Mouse (Mus musculus): Measurements from ENCODE around the gene Tbcc. TPM values are rescaled to one million over a fixed set of nuclear protein-coding genes. Genes with fewer than 3 reads are reported as not detected.

Gene Tbcc
- total and polyA plus RNA-seq, 2 experiments from 2014 or later = 43.1 to 51.2 TPM

- no peaks in the 10 kb centered on the region for H3K9me3 ChIP-seq (ENCODE audit: low read length)
- no peaks in the 10 kb centered on the region for H3K36me3 ChIP-seq (ENCODE audit: insufficient read depth, low read length)
- H3K4me3 ChIP-seq (ENCODE audit: low read depth, low read length) = no peak overlapping the region
- no peak overlapping the region for H3K9ac ChIP-seq (replicated peaks; ENCODE audit: low read length, poor library complexity, severe bottlenecking)
- H3K27ac ChIP-seq (ENCODE audit: low read depth, low read length) = no peak overlapping the region
- no peak overlapping the region for H3K4me2 ChIP-seq (ENCODE audit: low read depth, low read length, poor library complexity, severe bottlenecking)
- no peaks in the 10 kb centered on the region for H3K4me1 ChIP-seq (ENCODE audit: insufficient read depth, low read length)
- TF ChIP-seq CTCF (IDR thresholded peaks at IDR 0.05) = no peak
- ATAC-seq (ENCODE audit: low FRiP score) (no peak), DNase-seq (ENCODE audit: low spot score) (no peak)
- no peaks in the 10 kb centered on the region for H3K27me3 ChIP-seq (ENCODE audit: insufficient read depth, low read length)
- WGBS = 44% methylated on average over 2 of the region's 2 CpGs
These were observed 10.5 kb downstream of the Tbcc start for GRCm38 (mm10) chr17:46900941-46901340.

DNA sequence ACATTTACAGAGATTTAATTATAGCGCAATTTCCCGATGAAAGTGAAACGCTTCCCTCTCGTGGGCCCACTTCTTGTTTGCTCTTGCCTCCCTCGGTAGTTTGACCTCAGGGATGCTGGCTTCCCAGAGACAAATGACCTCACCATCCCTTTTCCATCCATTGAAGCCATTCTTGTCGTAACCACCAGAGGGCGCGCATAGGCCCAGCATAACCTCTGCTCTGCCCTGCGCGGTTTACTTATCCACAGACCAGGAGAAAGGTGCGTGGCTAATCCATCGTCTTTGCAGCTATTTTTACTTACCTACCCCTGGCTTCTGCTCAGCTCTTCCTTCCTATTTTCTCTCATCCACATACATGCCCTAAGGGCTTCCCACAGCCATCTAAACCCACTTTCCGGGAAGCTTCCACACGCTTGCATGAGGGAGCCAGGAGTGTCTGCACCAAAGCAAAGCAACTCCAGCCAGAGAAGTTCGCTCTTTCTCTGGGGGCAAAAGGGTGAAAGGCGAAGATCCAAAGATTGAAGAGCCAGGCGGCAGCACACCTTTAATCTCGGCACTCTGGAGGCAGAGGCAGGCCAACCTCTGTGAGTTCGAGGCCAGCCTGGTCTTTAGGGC lies 13.5 kb downstream of the Tbcc start:
- ATAC-seq (ENCODE audit: low FRiP score) (peak; percentile 71; the same call in 1 of the 2 replicates), DNase-seq (ENCODE audit: low spot score) (peak; percentile 78)

DNA sequence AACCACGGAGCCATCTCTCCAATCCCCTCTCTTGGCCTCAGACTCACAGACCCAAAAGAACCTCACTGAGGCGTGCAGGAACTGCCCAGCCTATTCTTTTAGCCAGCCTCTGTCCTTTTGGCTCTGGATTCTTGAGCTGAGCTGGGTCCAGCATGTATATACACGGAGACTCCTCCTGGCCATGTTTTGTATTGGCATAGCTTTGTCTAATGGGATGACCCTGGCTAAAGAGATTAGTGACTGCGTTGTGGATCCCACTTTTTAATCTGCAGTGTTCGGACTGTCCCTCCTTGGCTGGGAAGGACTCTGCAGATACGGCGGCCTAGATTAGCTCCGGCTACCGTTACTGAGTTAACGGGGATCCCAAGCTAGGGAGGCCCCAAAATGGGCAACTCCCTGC lies 19.7 kb downstream of the Tbcc start, which contains the start of gene Prph2:
TSS of gene Prph2 (plus strand) at position 274 of the 400 bp plus-strand sequence.
- Histone ChIP-seq H3K9ac (replicated peaks; ENCODE audit: low read length, poor library complexity, severe bottlenecking) (no peak within 1 kb of the TSS), H3K27me3 (ENCODE audit: insufficient read depth, low read length) (no peaks in the 10 kb centered on the region), H3K4me2 (ENCODE audit: low read depth, low read length, poor library complexity, severe bottlenecking) (no peak within 1 kb of the TSS), H3K4me1 (ENCODE audit: insufficient read depth, low read length) (no peaks in the 10 kb centered on the region), H3K36me3 (ENCODE audit: insufficient read depth, low read length) (no peaks in the 10 kb centered on the region), H3K9me3 (ENCODE audit: low read length) (no peaks in the 10 kb centered on the region), H3K4me3 (ENCODE audit: low read depth, low read length) (no peak within 1 kb of the TSS), H3K27ac (ENCODE audit: low read depth, low read length) (no peak within 1 kb of the TSS)
- DNase-seq (ENCODE audit: low spot score) (no peak), ATAC-seq (ENCODE audit: low FRiP score) (no peak)
- 70% methylated on average over 10 of the region's 10 CpGs for WGBS
- no peak for TF ChIP-seq CTCF (IDR thresholded peaks at IDR 0.05)

More for the DNA sequence above, 13.5 kb downstream of the Tbcc start:
- Histone ChIP-seq H3K27ac (ENCODE audit: low read depth, low read length) (no peak overlapping the region), H3K4me2 (ENCODE audit: low read depth, low read length, poor library complexity, severe bottlenecking) (peak overlapping the region; percentile 3), H3K9ac (replicated peaks; ENCODE audit: low read length, poor library complexity, severe bottlenecking) (no peak overlapping the region), H3K4me3 (ENCODE audit: low read depth, low read length) (no peak overlapping the region), H3K9me3 (ENCODE audit: low read length) (no peaks in the 10 kb centered on the region), H3K36me3 (ENCODE audit: insufficient read depth, low read length) (no peaks in the 10 kb centered on the region), H3K27me3 (ENCODE audit: insufficient read depth, low read length) (no peaks in the 10 kb centered on the region), H3K4me1 (ENCODE audit: insufficient read depth, low read length) (no peaks in the 10 kb centered on the region)
- 20% methylated on average over 19 of the region's 19 CpGs for WGBS
- peak; percentile 96 for TF ChIP-seq CTCF (IDR thresholded peaks at IDR 0.05)

DNA sequence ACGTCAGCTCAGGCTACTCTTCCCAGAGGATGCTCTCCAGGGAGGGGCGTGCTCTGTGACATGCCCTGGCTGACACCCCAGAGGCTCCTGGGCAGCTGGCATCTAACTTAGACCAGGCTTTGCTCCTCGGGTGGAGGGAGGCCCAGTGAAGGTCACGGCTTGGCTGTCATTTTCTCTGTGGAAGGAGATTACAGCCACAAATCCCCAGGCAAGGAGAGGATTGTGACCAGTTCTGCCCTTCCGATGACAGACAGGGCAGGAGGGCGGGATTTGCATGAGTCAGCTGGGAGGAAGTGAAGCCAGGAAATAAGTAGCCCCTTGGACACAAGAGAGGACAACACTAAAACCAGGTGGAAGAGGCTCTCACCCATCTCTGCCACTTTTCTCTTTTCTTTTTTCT lies 21.8 kb downstream of the Tbcc start:
- ATAC-seq (ENCODE audit: low FRiP score) = no peak
- TF ChIP-seq CTCF (IDR thresholded peaks at IDR 0.05) = no peak
- Histone ChIP-seq H3K4me2 (ENCODE audit: low read depth, low read length, poor library complexity, severe bottlenecking) (no peak overlapping the region), H3K36me3 (ENCODE audit: insufficient read depth, low read length) (no peaks in the 10 kb centered on the region), H3K27ac (ENCODE audit: low read depth, low read length) (no peak overlapping the region), H3K9me3 (ENCODE audit: low read length) (no peaks in the 10 kb centered on the region), H3K27me3 (ENCODE audit: insufficient read depth, low read length) (no peaks in the 10 kb centered on the region), H3K4me3 (ENCODE audit: low read depth, low read length) (no peak overlapping the region), H3K4me1 (ENCODE audit: insufficient read depth, low read length) (no peaks in the 10 kb centered on the region), H3K9ac (replicated peaks; ENCODE audit: low read length, poor library complexity, severe bottlenecking) (peak overlapping the region; percentile 24; the same call in 1 of the 2 replicates)
- 32% methylated on average over 6 of the region's 6 CpGs for WGBS
- no peak for DNase-seq (ENCODE audit: low spot score)

DNA sequence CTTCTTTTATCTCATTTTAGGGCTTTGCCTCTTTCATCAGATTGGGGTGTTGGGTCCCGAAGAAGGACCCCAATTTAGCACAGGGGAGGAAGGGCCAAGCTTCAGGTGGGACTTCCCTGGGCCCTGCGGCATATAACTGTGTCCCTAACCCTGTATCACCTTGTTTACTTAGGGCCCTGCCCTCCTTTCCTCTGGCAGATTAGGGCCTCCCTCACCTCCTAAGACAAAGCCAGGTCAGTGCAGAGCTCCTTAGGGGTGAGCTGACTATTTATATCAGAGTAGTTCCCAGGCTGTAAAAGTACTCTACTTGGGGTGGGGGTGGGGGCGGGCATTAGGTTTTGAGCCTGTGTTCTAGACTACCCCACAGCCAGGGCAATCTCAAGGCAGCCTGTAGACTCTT lies 24.6 kb downstream of the Tbcc start:
- no peak overlapping the region for H3K4me3 ChIP-seq (ENCODE audit: low read depth, low read length)
- no peaks in the 10 kb centered on the region for H3K36me3 ChIP-seq (ENCODE audit: insufficient read depth, low read length)
- no peaks in the 10 kb centered on the region for H3K4me1 ChIP-seq (ENCODE audit: insufficient read depth, low read length)
- TF ChIP-seq CTCF (IDR thresholded peaks at IDR 0.05) = no peak
- no peak overlapping the region for H3K27ac ChIP-seq (ENCODE audit: low read depth, low read length)
- no peak overlapping the region for H3K4me2 ChIP-seq (ENCODE audit: low read depth, low read length, poor library complexity, severe bottlenecking)
- no peak for ATAC-seq (ENCODE audit: low FRiP score)
- no peaks in the 10 kb centered on the region for H3K27me3 ChIP-seq (ENCODE audit: insufficient read depth, low read length)
- no peak for DNase-seq (ENCODE audit: low spot score)
- WGBS = 74% methylated on average over 3 of the region's 3 CpGs
- no peaks in the 10 kb centered on the region for H3K9me3 ChIP-seq (ENCODE audit: low read length)
- no peak overlapping the region for H3K9ac ChIP-seq (replicated peaks; ENCODE audit: low read length, poor library complexity, severe bottlenecking)

DNA sequence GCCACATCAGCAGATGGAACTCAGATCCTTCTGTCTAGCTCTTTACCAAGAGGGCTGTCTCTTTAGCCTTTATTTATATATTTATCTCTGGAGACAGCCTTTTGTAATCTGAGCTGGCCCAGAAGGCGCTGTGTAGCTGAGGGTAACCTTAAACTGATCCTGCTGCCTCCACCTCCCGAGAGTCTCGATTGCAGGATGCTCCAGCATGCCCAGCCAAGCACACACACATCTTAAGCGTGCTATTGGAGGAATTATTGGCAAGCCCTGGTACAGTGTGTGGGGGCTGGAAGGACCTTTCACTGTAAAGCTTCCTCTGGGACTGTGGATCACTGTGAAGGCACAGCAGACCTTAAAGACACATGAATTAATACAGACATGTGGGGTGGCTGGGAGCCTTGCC lies 28.5 kb downstream of the Tbcc start:
- TF ChIP-seq CTCF (IDR thresholded peaks at IDR 0.05) = no peak
- peak; percentile 24 for DNase-seq (ENCODE audit: low spot score)
- Histone ChIP-seq H3K27me3 (ENCODE audit: insufficient read depth, low read length) (no peaks in the 10 kb centered on the region), H3K4me2 (ENCODE audit: low read depth, low read length, poor library complexity, severe bottlenecking) (no peak overlapping the region), H3K9ac (replicated peaks; ENCODE audit: low read length, poor library complexity, severe bottlenecking) (no peak overlapping the region), H3K9me3 (ENCODE audit: low read length) (no peaks in the 10 kb centered on the region), H3K4me1 (ENCODE audit: insufficient read depth, low read length) (no peaks in the 10 kb centered on the region), H3K4me3 (ENCODE audit: low read depth, low read length) (no peak overlapping the region), H3K27ac (ENCODE audit: low read depth, low read length) (no peak overlapping the region), H3K36me3 (ENCODE audit: insufficient read depth, low read length) (no peaks in the 10 kb centered on the region)
- no peak for ATAC-seq (ENCODE audit: low FRiP score)
- WGBS = 44% methylated on average over 4 of the region's 4 CpGs

Measured in midbrain, postnatal 0 days (tissue).